Mouse (Mus musculus): ENCODE measurements at regions not wholly inside any gene's neighbourhood (a gene's known extent, or its start where the extent isn't known, plus 50 kb on each side); places are given as distances from the start of the nearest gene placed in this dataset.

- TF ChIP-seq CTCF (IDR thresholded peaks at IDR 0.05; ENCODE audit: low read depth) = no peak
- no peak for TF ChIP-seq EP300 (optimal IDR thresholded peaks at IDR 0.05)
Measured at GRCm38 (mm10) chr5:139640652-139641612, 95.2 kb downstream of the Micall2 start.

All from stomach, postnatal 0 days (tissue).